Mouse (Mus musculus) liver (tissue): Measurements from ENCODE around the gene Kcnk15.

Source experiments
- DNase-seq: peaks from one replicate; pipeline ENCODE4 v3.0.0-alpha.2; 2020; ENCODE audit warnings: mixed read lengths

The Kcnk15 gene

GRCm38 (mm10) chr2:163853461-163853901 lies at the start of gene Kcnk15:
TSS of gene Kcnk15 (plus strand) at chr2:163853651.
- no peak for DNase-seq

GRCm38 (mm10) chr2:163803838-163804237 lies 49.6 kb upstream of the Kcnk15 start:
- no peak for DNase-seq

- no peak for DNase-seq
Observed at GRCm38 (mm10) chr2:163809166-163809565, 44.3 kb upstream of the Kcnk15 start.

- DNase-seq = no peak
Observed at GRCm38 (mm10) chr2:163809704-163810103, 43.7 kb upstream of the Kcnk15 start.

GRCm38 (mm10) chr2:163813077-163813476 lies 40.4 kb upstream of the Kcnk15 start:
- DNase-seq = no peak

- no peak for DNase-seq
Observed at GRCm38 (mm10) chr2:163814739-163815465, 38.5 kb upstream of the Kcnk15 start.

- DNase-seq = no peak
Observed at GRCm38 (mm10) chr2:163820607-163821006, 32.8 kb upstream of the Kcnk15 start, which contains the start of gene Ccn5. TSS of gene Ccn5 (plus strand) at chr2:163820861.

GRCm38 (mm10) chr2:163823248-163823647 lies 30.2 kb upstream of the Kcnk15 start:
- peak; percentile 60 for DNase-seq

GRCm38 (mm10) chr2:163823771-163824170 lies 29.7 kb upstream of the Kcnk15 start:
- peak; percentile 70 for DNase-seq

- DNase-seq = no peak
Observed at GRCm38 (mm10) chr2:163825861-163826260, 27.6 kb upstream of the Kcnk15 start.

- DNase-seq = no peak
Observed at GRCm38 (mm10) chr2:163826494-163826893, 27.0 kb upstream of the Kcnk15 start.

GRCm38 (mm10) chr2:163831163-163831562 lies 22.3 kb upstream of the Kcnk15 start:
- DNase-seq = no peak

- DNase-seq = peak; percentile 69
Observed at GRCm38 (mm10) chr2:163838043-163838442, 15.4 kb upstream of the Kcnk15 start.

- DNase-seq = no peak
Observed at GRCm38 (mm10) chr2:163839519-163839918, 13.9 kb upstream of the Kcnk15 start.

- DNase-seq = no peak
Observed at GRCm38 (mm10) chr2:163842043-163842442, 11.4 kb upstream of the Kcnk15 start.

- no peak for DNase-seq
Observed at GRCm38 (mm10) chr2:163857233-163857632, 3.8 kb downstream of the Kcnk15 start.

GRCm38 (mm10) chr2:163858254-163858947 lies 5.0 kb downstream of the Kcnk15 start:
- no peak for DNase-seq

- DNase-seq = no peak
Observed at GRCm38 (mm10) chr2:163865311-163865710, 11.9 kb downstream of the Kcnk15 start.

- no peak for DNase-seq
Observed at GRCm38 (mm10) chr2:163866061-163866460, 12.6 kb downstream of the Kcnk15 start.

- DNase-seq = no peak
Observed at GRCm38 (mm10) chr2:163869783-163870182, 16.3 kb downstream of the Kcnk15 start.

- DNase-seq = no peak
Observed at GRCm38 (mm10) chr2:163871266-163871665, 17.8 kb downstream of the Kcnk15 start.

GRCm38 (mm10) chr2:163871906-163872305 lies 18.5 kb downstream of the Kcnk15 start:
- DNase-seq = no peak

- DNase-seq = no peak
Observed at GRCm38 (mm10) chr2:163874877-163875276, 21.4 kb downstream of the Kcnk15 start.

GRCm38 (mm10) chr2:163875484-163875883 lies 22.0 kb downstream of the Kcnk15 start:
- DNase-seq = no peak
